19 mouse cellular contexts compared by ENCODE assay signal in genomic region chr14:26977500-26977899, GRCm38 (mm10). TPM values are rescaled to one million over a fixed set of nuclear protein-coding genes. Genes with fewer than 3 reads are reported as not detected.
"Had no signal": no experiment of that assay in that cellular context is flagged by ENCODE, and none has a peak within 500 bp of the region (broad histone marks: within the 10 kb centered on the region; RNA-seq: fewer than 3 reads in every experiment).

No protein-coding gene starts in this region.

- H3K27me3 ChIP-seq: liver, embryonic 15.5 days; lung, embryonic 15.5 days; midbrain, embryonic 12.5 days; neural tube, embryonic 13.5 days had no signal

- H3K4me2 ChIP-seq: liver, embryonic 11.5 days; liver, embryonic 15.5 days; lung, embryonic 15.5 days; midbrain, embryonic 12.5 days; neural tube, embryonic 13.5 days had no signal

- ATAC-seq: midbrain, embryonic 16.5 days had no signal

- H3K9me3 ChIP-seq: liver, embryonic 15.5 days; lung, embryonic 15.5 days had no signal

- H3K4me1 ChIP-seq: lung, embryonic 15.5 days had no signal

- H3K9ac ChIP-seq: liver, embryonic 15.5 days; lung, embryonic 15.5 days; midbrain, embryonic 12.5 days; neural tube, embryonic 13.5 days had no signal

- H3K4me3 ChIP-seq: liver, embryonic 15.5 days; lung, embryonic 15.5 days; midbrain, embryonic 12.5 days; neural tube, embryonic 13.5 days had no signal

- H3K36me3 ChIP-seq: liver, embryonic 15.5 days; lung, embryonic 15.5 days; midbrain, embryonic 12.5 days; neural tube, embryonic 13.5 days had no signal

- H3K27ac ChIP-seq: liver, embryonic 15.5 days; lung, embryonic 15.5 days; macrophage; midbrain, embryonic 12.5 days; neural tube, embryonic 13.5 days had no signal

- DNase-seq: kidney, postnatal 25 days; layer of hippocampus, adult 9-11 months; layer of hippocampus, postnatal 36 days; left cerebral cortex, postnatal 4 days; lung, postnatal 14 days; retina, postnatal 1 day; right cerebral cortex, postnatal 4 days; spleen, adult 18-20 months; thymus, postnatal 36 days had no signal

RNA-seq across cellular contexts. Expression of gene Hesx1, which starts 16.7 kb away (rescaled TPM):
- total RNA-seq: layer of hippocampus, adult 18-20 months; layer of hippocampus, postnatal 36 days; left cerebral cortex, postnatal 4 days; megakaryocyte-erythroid progenitor cell, adult 5-6 weeks had no signal
- polyA plus RNA-seq: lung, embryonic 15.5 days; midbrain, embryonic 12.5 days; neural tube, embryonic 13.5 days; stomach, embryonic 14.5 days had no signal
